Mouse (Mus musculus) olfactory bulb, adult 2 months (tissue): ENCODE measurements around the gene Mid1. TPM values are rescaled to one million over a fixed set of nuclear protein-coding genes. Genes with fewer than 3 reads are reported as not detected.

ENCODE experiments used
- H3K27ac ChIP-seq: fragments of 200-500 bp; 2 replicates; pipeline ENCODE4 v1.5.1; 2012; ENCODE audit warnings: low read depth, low read length; ENCODE audit not compliant: insufficient read depth
- H3K4me1 ChIP-seq: fragments of 200-500 bp; 2 replicates; pipeline ENCODE4 v1.6.1; 2012; ENCODE audit warnings: low read length; ENCODE audit not compliant: control insufficient read depth, insufficient read depth
- H3K4me3 ChIP-seq: fragments of 200-500 bp; 2 replicates; pipeline ENCODE4 v1.5.1; 2012; ENCODE audit warnings: mild to moderate bottlenecking, low read depth, low read length, moderate library complexity; ENCODE audit not compliant: insufficient read depth
- CTCF ChIP-seq: fragments of 200-500 bp; IDR thresholded peaks from 2 replicates; pipeline ENCODE4 v1.5.1; 2012; ENCODE audit warnings: low read depth, mild to moderate bottlenecking, low read length, moderate library complexity; ENCODE audit not compliant: insufficient read depth
- POLR2A ChIP-seq: fragments of 200-500 bp; IDR thresholded peaks from 2 replicates; pipeline ENCODE4 v1.6.1; 2012; ENCODE audit warnings: mild to moderate bottlenecking, low read depth, low read length, moderate library complexity; ENCODE audit not compliant: insufficient read depth
- WGBS: fragments of 180-500 bp; shearing (Covaris S2); methylation state at CpG from one replicate; pipeline ENCODE4 v1.1.7; 2018; 5-methylcytosine and 5-hydroxymethylcytosine counted together
- polyA plus RNA-seq: library from polyadenylated mRNA; stranded (reverse); fragments of >200 nt; gene quantifications from 2 replicates; pipeline ENCODE4 v1.2.4, GENCODE M21; 2012; ENCODE audit warnings: low replicate concordance; ENCODE audit not compliant: missing spikeins, insufficient read depth, insufficient read length

Mid1 gene
- polyA plus RNA-seq, 1 experiment = not detected

- no peaks in the 10 kb centered on the region for H3K4me1 ChIP-seq
- no peak for TF ChIP-seq POLR2A
- TF ChIP-seq CTCF = no peak
- WGBS = 65% methylated on average over 5 of the region's 5 CpGs
- H3K4me3 ChIP-seq = no peak overlapping the region
- H3K27ac ChIP-seq = no peak overlapping the region
Measured at GRCm38 (mm10) chrX:169868223-169868622, 183.2 kb downstream of the Mid1 start.

- 96% methylated on average over 1 of the region's 1 CpGs for WGBS
- Histone ChIP-seq H3K27ac (no peak overlapping the region), H3K4me1 (no peaks in the 10 kb centered on the region), H3K4me3 (no peak overlapping the region)
- no peak for TF ChIP-seq POLR2A
- no peak for TF ChIP-seq CTCF
Measured at GRCm38 (mm10) chrX:169874475-169874874, 189.5 kb downstream of the Mid1 start.

GRCm38 (mm10) chrX:169879481-169880362, 194.7 kb downstream of the Mid1 start:
- Histone ChIP-seq H3K4me1 (no peaks in the 10 kb centered on the region), H3K4me3 (peak overlapping the region; percentile 55), H3K27ac (peak overlapping the region; percentile 56; the same call in 1 of the 2 replicates)
- TF ChIP-seq POLR2A = no peak
- TF ChIP-seq CTCF = no peak
- 9% methylated on average over 36 of the region's 36 CpGs for WGBS

GRCm38 (mm10) chrX:169880363-169880711, 195.3 kb downstream of the Mid1 start:
- no peak overlapping the region for H3K27ac ChIP-seq
- TF ChIP-seq CTCF (no peak), POLR2A (no peak)
- WGBS = 8% methylated on average over 13 of the region's 13 CpGs
- peak overlapping the region; percentile 55 for H3K4me3 ChIP-seq
- no peaks in the 10 kb centered on the region for H3K4me1 ChIP-seq

GRCm38 (mm10) chrX:169880826-169881225, 195.8 kb downstream of the Mid1 start:
- Histone ChIP-seq H3K4me3 (peak overlapping the region; percentile 32), H3K4me1 (no peaks in the 10 kb centered on the region), H3K27ac (0 out of 2 replicates have a peak overlapping the region, but pooled peaks have one; percentile 57)
- TF ChIP-seq CTCF (no peak), POLR2A (no peak)
- 21% methylated on average over 10 of the region's 10 CpGs for WGBS

- WGBS = 57% methylated on average over 10 of the region's 10 CpGs
- Histone ChIP-seq H3K27ac (0 out of 2 replicates have a peak overlapping the region, but pooled peaks have one; percentile 57), H3K4me3 (peak overlapping the region; percentile 32; the same call in 1 of the 2 replicates), H3K4me1 (no peaks in the 10 kb centered on the region)
- TF ChIP-seq POLR2A (no peak), CTCF (no peak)
Measured at GRCm38 (mm10) chrX:169881253-169882219, 196.5 kb downstream of the Mid1 start.

- 81% methylated on average over 1 of the region's 1 CpGs for WGBS
- TF ChIP-seq POLR2A (no peak), CTCF (no peak)
- Histone ChIP-seq H3K4me1 (no peaks in the 10 kb centered on the region), H3K4me3 (no peak overlapping the region), H3K27ac (no peak overlapping the region)
Measured at GRCm38 (mm10) chrX:169882220-169882609, 197.2 kb downstream of the Mid1 start.

GRCm38 (mm10) chrX:169883536-169884272, 198.7 kb downstream of the Mid1 start:
- WGBS = 70% methylated on average over 8 of the region's 8 CpGs
- no peak overlapping the region for H3K4me3 ChIP-seq
- no peak overlapping the region for H3K27ac ChIP-seq
- H3K4me1 ChIP-seq = no peaks in the 10 kb centered on the region
- TF ChIP-seq POLR2A (no peak), CTCF (no peak)
